8 mouse cellular contexts compared by ENCODE assay signal in the genomic region with DNA sequence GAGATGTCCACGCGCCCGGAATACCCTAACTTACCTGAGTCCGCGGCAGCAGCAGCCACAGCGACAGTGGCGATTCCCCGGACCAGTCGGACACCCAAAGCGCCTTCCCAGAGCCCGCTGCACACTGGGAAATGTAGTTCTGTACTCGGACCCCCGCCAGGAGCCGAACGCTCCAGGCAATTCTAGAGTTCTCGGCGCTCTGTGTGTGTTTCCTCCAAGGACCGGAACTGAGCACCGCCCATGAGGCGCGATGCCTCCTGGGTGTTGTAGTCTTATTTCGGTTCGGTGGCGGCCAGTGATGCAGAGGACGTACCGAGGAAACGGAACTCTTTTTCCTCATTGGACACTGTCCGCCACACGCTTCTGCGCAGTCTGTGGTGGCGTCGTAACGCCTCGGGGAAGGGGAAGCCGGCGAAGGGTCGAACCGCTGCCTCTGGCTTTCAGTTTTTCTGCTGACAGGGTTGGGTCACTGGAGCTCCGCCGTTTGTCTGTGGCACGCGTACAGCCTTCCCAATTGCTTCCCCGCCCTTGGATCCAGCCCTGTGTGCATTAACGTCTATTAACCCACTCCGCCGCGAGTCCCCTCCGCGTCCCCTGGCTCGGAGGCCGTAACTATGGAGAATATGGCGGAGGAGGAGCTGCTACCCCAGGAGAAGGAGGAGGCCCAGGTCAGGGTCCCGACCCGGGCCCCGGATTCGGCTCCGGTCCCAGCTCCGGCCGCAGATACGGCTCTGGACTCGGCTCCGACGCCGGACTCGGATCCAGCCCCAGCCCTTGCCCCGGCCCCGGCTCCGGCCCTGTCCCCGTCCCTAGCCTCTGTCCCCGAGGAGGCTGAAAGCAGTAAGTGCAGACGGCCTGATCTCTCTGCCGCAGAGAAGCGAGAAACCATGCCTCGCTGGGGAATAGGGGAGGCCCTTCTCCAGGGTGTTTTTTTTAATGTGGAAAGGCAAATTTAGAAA. TPM values are rescaled to one million over a fixed set of nuclear protein-coding genes. Genes with fewer than 3 reads are reported as not detected.
A peak's percentile ranks its signal among the peaks of the same experiment; 100 is the strongest.
DNase-seq lines count a peak whose midpoint lies in the region; ATAC-seq and TF ChIP-seq lines count a peak whose summit lies in the region.

A gene (minus strand): TSS at position 193 of the 959 bp plus-strand sequence.
A gene (plus strand): TSS at position 280 of the 959 bp plus-strand sequence.

- peak; percentile 95 for TF ChIP-seq EP300 in heart, adult 2 months (IDR thresholded peaks at IDR 0.05; ENCODE audit: insufficient read depth, low read depth, low read length)

- peak within 1 kb of the TSS; percentile 74 for H3K4me2 ChIP-seq in embryonic facial prominence, embryonic 14.5 days (ENCODE audit: low read depth, low read length)
- H3K4me2 ChIP-seq in limb, embryonic 13.5 days (replicated peaks), result peak within 1 kb of the TSS; percentile 66
- peak within 1 kb of the TSS; percentile 84 for H3K4me2 ChIP-seq in midbrain, embryonic 16.5 days (ENCODE audit: low read length)

- peak; percentile 98 for TF ChIP-seq POLR2A in heart, adult 2 months (IDR thresholded peaks at IDR 0.05; ENCODE audit: insufficient read depth, low read depth, low read length)

- ATAC-seq in embryonic facial prominence, embryonic 14.5 days (ENCODE audit: low read depth), result peak; percentile 99
- peak; percentile 99 for ATAC-seq in limb, embryonic 13.5 days (ENCODE audit: low FRiP score, low read depth)
- ATAC-seq in midbrain, embryonic 16.5 days, result peak; percentile 100

- H3K36me3 ChIP-seq in embryonic facial prominence, embryonic 14.5 days (ENCODE audit: control insufficient read depth, insufficient read depth, low read length), result peaks cover 4% of the 10 kb centered on the region
- peaks cover 13% of the 10 kb centered on the region for H3K36me3 ChIP-seq in heart, adult 2 months (ENCODE audit: control insufficient read depth, insufficient read depth, low read length)
- H3K36me3 ChIP-seq in limb, embryonic 13.5 days, result peaks cover 6% of the 10 kb centered on the region; the same call in 1 of the 2 replicates
- H3K36me3 ChIP-seq in midbrain, embryonic 16.5 days (ENCODE audit: control insufficient read depth, insufficient read depth, low read length), result no peaks in the 10 kb centered on the region

- under 1% methylated on average over 59 of the region's 74 CpGs for WGBS in embryonic facial prominence, embryonic 14.5 days
- WGBS in heart, adult 2 months, result under 1% methylated on average over 74 of the region's 74 CpGs
- WGBS in limb, embryonic 13.5 days, result under 1% methylated on average over 74 of the region's 74 CpGs
- WGBS in midbrain, embryonic 16.5 days, result under 1% methylated on average over 74 of the region's 74 CpGs

- no peak for TF ChIP-seq CTCF in heart, adult 2 months (IDR thresholded peaks at IDR 0.05)

- no peaks in the 10 kb centered on the region for H3K79me2 ChIP-seq in heart, adult 2 months (replicated peaks; ENCODE audit: control insufficient read depth, insufficient read depth, low read length)

- peak within 1 kb of the TSS; percentile 96 for H3K9ac ChIP-seq in embryonic facial prominence, embryonic 14.5 days (ENCODE audit: low read depth, low read length)
- H3K9ac ChIP-seq in heart, adult 2 months (ENCODE audit: low read depth, low read length), result peak within 1 kb of the TSS; percentile 93
- H3K9ac ChIP-seq in limb, embryonic 13.5 days, result peak within 1 kb of the TSS; percentile 95
- peak within 1 kb of the TSS; percentile 81 for H3K9ac ChIP-seq in midbrain, embryonic 16.5 days (ENCODE audit: low read depth, low read length)

- peak; percentile 100 for DNase-seq in 3T3-L1 (ENCODE audit: low read depth, low spot score)
- peak; percentile 79 to 91 for DNase-seq in adrenal gland, postnatal 4 days (ENCODE audit: low spot score in 2 of 2)
- DNase-seq in embryonic facial prominence, embryonic 14.5 days (ENCODE audit: low spot score), result peak; percentile 100
- DNase-seq in heart, adult 2 months, result peak; percentile 97 to 99
- DNase-seq in kidney, adult 8-10 months, result peak; percentile 99
- DNase-seq in spleen, postnatal 10 days (ENCODE audit: low spot score in 2 of 2), result peak; percentile 89 to 95

- H3K4me3 ChIP-seq in embryonic facial prominence, embryonic 14.5 days (ENCODE audit: low read depth, low read length), result peak within 1 kb of the TSS; percentile 81
- peak within 1 kb of the TSS; percentile 65 for H3K4me3 ChIP-seq in heart, adult 2 months
- peak within 1 kb of the TSS; percentile 94 for H3K4me3 ChIP-seq in limb, embryonic 13.5 days
- peak within 1 kb of the TSS; percentile 78 for H3K4me3 ChIP-seq in midbrain, embryonic 16.5 days (ENCODE audit: low read depth, low read length)

- no peaks in the 10 kb centered on the region for H3K27me3 ChIP-seq in embryonic facial prominence, embryonic 14.5 days (replicated peaks; ENCODE audit: control insufficient read depth, insufficient read depth, low read length)
- no peaks in the 10 kb centered on the region for H3K27me3 ChIP-seq in heart, adult 2 months (ENCODE audit: control insufficient read depth, insufficient read depth, low read length)
- H3K27me3 ChIP-seq in limb, embryonic 13.5 days, result no peaks in the 10 kb centered on the region
- H3K27me3 ChIP-seq in midbrain, embryonic 16.5 days (ENCODE audit: control insufficient read depth, insufficient read depth, low read depth, low read length), result no peaks in the 10 kb centered on the region

- H3K9me3 ChIP-seq in embryonic facial prominence, embryonic 14.5 days (ENCODE audit: control insufficient read depth, low read length), result no peaks in the 10 kb centered on the region
- H3K9me3 ChIP-seq in limb, embryonic 13.5 days, result no peaks in the 10 kb centered on the region
- H3K9me3 ChIP-seq in midbrain, embryonic 16.5 days (replicated peaks; ENCODE audit: control insufficient read depth, low read length, poor library complexity, severe bottlenecking), result no peaks in the 10 kb centered on the region

- H3K4me1 ChIP-seq in embryonic facial prominence, embryonic 14.5 days (ENCODE audit: control insufficient read depth, insufficient read depth, low read length), result peaks cover 14% of the 10 kb centered on the region
- H3K4me1 ChIP-seq in heart, adult 2 months (ENCODE audit: control insufficient read depth, insufficient read depth, low read length), result peaks cover 1% of the 10 kb centered on the region
- H3K4me1 ChIP-seq in limb, embryonic 13.5 days, result peaks cover 18% of the 10 kb centered on the region
- H3K4me1 ChIP-seq in midbrain, embryonic 16.5 days (ENCODE audit: control insufficient read depth, insufficient read depth, low read length), result peaks cover 17% of the 10 kb centered on the region

- intact Hi-C loops in heart, adult 2 months (cut with DNase I), result loop anchor here (1.0 to 5.0 kb wide), 2 partner anchors 72 to 1036 kb away; a partner anchor contains a TSS

- H3K27ac ChIP-seq in embryonic facial prominence, embryonic 14.5 days (replicated peaks; ENCODE audit: low read depth, low read length), result peak within 1 kb of the TSS; percentile 96
- H3K27ac ChIP-seq in heart, adult 2 months, result peak within 1 kb of the TSS; percentile 95
- peak within 1 kb of the TSS; percentile 94 for H3K27ac ChIP-seq in limb, embryonic 13.5 days
- H3K27ac ChIP-seq in midbrain, embryonic 16.5 days (ENCODE audit: low read length), result peak within 1 kb of the TSS; percentile 96

RNA-seq across cellular contexts. Expression of the first gene that starts in this region (rescaled TPM):
- 10 to 100 TPM; 16.7 to 18.9 TPM for total RNA-seq in adrenal gland, postnatal 4 days (2021)
- polyA plus RNA-seq in embryonic facial prominence, embryonic 14.5 days (2014; fragmentation: Nextera tagmentation; extraction: Ambion mirVana), result 20.9 and 22.3 TPM in 2 replicates
- total RNA-seq in heart, adult 2 months (2021), result 10 to 100 TPM in 1 of 2 experiments, 1 to 10 TPM in 1; 9.0 to 10.5 TPM
- 4.5 and 7.3 TPM in 2 replicates for polyA plus RNA-seq in heart, adult 2 months (2012; rRNA removed)
- polyA plus RNA-seq in limb, embryonic 13.5 days (2015; fragmentation: Nextera tagmentation; extraction: Ambion mirVana), result 26.5 and 32.7 TPM in 2 replicates
- polyA plus RNA-seq in midbrain, embryonic 16.5 days (2015; fragmentation: Nextera tagmentation; extraction: Ambion mirVana), result 12.9 and 14.3 TPM in 2 replicates

RNA-seq across cellular contexts. Expression of the second gene that starts in this region (rescaled TPM):
- total RNA-seq in adrenal gland, postnatal 4 days (2021), result 10 to 100 TPM; 21.3 to 21.7 TPM
- 35.0 and 35.3 TPM in 2 replicates for polyA plus RNA-seq in embryonic facial prominence, embryonic 14.5 days (2014; fragmentation: Nextera tagmentation; extraction: Ambion mirVana)
- 10 to 100 TPM; 20.9 to 22.3 TPM for total RNA-seq in heart, adult 2 months (2021)
- polyA plus RNA-seq in heart, adult 2 months (2012; rRNA removed), result 12.5 and 17.6 TPM in 2 replicates
- 48.6 and 51.3 TPM in 2 replicates for polyA plus RNA-seq in limb, embryonic 13.5 days (2015; fragmentation: Nextera tagmentation; extraction: Ambion mirVana)
- polyA plus RNA-seq in midbrain, embryonic 16.5 days (2015; fragmentation: Nextera tagmentation; extraction: Ambion mirVana), result 43.8 and 45.7 TPM in 2 replicates

Comparison
In these comparisons a context has a peak if more than half of its experiments do, and no peak if none do; other contexts are left out.
1. Peak in every context shown above with its lines: DNase-seq, ATAC-seq, H3K4me3 ChIP-seq and H3K27ac ChIP-seq.